Mouse (Mus musculus): ENCODE results near the gene Gm3139. TPM values are rescaled to one million over a fixed set of nuclear protein-coding genes. Genes with fewer than 3 reads are reported as not detected.
"Not testable (repeated sequence)": the region's sequence is repeated elsewhere in the genome, so short reads cannot be mapped to it uniquely, and the experiment has no call there.

The Gm3139 gene
- not detected in 2 replicates for polyA plus RNA-seq (2015; fragmentation: Nextera tagmentation; extraction: Ambion mirVana)

- not testable (repeated sequence) for ATAC-seq (replicated peaks; ENCODE audit: insufficient number of reproducible peaks, insufficient read depth, low FRiP score, low read depth); H3K27ac ChIP-seq; H3K4me1 ChIP-seq (replicated peaks); H3K4me2 ChIP-seq; H3K36me3 ChIP-seq; H3K4me3 ChIP-seq; H3K9ac ChIP-seq; H3K27me3 ChIP-seq; H3K9me3 ChIP-seq (replicated peaks)
- no CpG with 5 or more reads among the region's 2 CpGs for WGBS
These were observed at the start of gene Gm3139 for GRCm38 (mm10) chr5:94525987-94526386. TSS of gene Gm3139 (plus strand) at chr5:94526287.

Other genes starting within 250 kb of the Gm3139 start
- not detected in 2 replicates for gene A430089I19Rik, start 219.5 kb upstream of the Gm3139 start, polyA plus RNA-seq (2015; fragmentation: Nextera tagmentation; extraction: Ambion mirVana)
- not detected in 2 replicates for gene Gm6502, start 211.9 kb upstream of the Gm3139 start, polyA plus RNA-seq (2015; fragmentation: Nextera tagmentation; extraction: Ambion mirVana)
- gene AA792892, start 186.5 kb upstream of the Gm3139 start, polyA plus RNA-seq (2015; fragmentation: Nextera tagmentation; extraction: Ambion mirVana) = not detected in 2 replicates
- gene Gm7682, start 80.5 kb upstream of the Gm3139 start, polyA plus RNA-seq (2015; fragmentation: Nextera tagmentation; extraction: Ambion mirVana) = not detected in 2 replicates
- gene Gm3147, start 90.1 kb downstream of the Gm3139 start, polyA plus RNA-seq (2015; fragmentation: Nextera tagmentation; extraction: Ambion mirVana) = not detected in 2 replicates
- gene Gm6509, start 97.7 kb downstream of the Gm3139 start, polyA plus RNA-seq (2015; fragmentation: Nextera tagmentation; extraction: Ambion mirVana) = not detected in 2 replicates
- not detected in 2 replicates for gene Gm6205, start 122.1 kb downstream of the Gm3139 start, polyA plus RNA-seq (2015; fragmentation: Nextera tagmentation; extraction: Ambion mirVana)

All from heart, embryonic 15.5 days (tissue).